Mouse (Mus musculus): Measurements from ENCODE around the gene Eqtn.
A peak's percentile ranks its signal among the peaks of the same experiment; 100 is the strongest.

Eqtn gene

GRCm38 (mm10) chr4:94928743-94929142, at the start of gene Eqtn:
Eqtn (minus strand) TSS chr4:94928843.
- no peak for DNase-seq

GRCm38 (mm10) chr4:94973321-94973720, 44.7 kb upstream of the Eqtn start:
- no peak for DNase-seq

DNA sequence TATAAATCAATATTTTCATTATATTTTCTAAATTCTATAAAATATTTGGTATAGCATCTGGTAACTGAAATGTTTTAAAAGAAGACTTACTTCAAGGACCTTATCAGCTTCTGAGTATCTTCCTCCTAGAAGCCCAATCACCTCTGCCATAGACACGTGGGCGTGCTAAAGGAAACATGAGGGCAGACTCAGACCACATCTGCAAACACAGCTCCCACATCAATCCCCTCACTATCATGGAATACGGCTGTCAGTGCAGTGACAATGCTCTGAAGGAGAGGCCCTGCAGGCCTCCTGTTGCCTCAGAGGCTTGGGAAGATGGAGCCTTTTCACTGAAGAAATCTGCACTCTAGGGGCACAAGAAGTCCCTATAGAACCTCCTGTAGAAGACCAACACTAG, 24.1 kb upstream of the Eqtn start:
- no peak for DNase-seq

DNA sequence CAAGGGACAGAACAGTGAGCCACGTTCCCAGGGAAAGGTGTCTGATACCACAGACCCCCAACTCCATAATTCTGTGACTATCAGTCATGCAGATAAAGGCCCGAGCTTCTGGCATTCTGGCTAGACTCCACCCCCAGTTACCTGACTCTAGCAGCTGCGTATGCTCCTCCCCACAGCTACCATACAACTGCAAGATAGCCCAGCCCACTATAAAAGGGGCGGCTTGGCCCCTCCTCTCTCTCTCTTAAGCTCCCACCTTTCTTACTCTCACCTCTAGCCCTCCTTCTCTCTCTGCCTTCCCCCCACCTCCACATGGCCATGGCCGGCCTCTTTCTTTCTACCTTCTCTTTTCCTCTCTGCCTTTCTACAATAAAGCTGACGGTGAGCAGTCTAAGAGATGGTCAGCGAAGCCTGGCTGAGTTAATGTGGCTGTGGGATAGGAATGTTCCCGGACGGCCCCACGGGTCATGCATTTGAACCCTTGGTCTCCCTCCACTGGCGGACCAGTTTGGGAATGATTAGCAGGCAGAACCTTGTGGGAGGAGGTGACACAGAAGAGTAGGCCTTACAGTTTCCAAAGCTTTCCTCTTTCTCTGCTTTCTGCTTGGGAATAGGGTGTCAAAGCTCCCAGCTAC, 12.7 kb upstream of the Eqtn start:
- peak; percentile 67 to 83 for DNase-seq

- no peak for DNase-seq
Observed at GRCm38 (mm10) chr4:94901780-94902179, 26.9 kb downstream of the Eqtn start.

DNA sequence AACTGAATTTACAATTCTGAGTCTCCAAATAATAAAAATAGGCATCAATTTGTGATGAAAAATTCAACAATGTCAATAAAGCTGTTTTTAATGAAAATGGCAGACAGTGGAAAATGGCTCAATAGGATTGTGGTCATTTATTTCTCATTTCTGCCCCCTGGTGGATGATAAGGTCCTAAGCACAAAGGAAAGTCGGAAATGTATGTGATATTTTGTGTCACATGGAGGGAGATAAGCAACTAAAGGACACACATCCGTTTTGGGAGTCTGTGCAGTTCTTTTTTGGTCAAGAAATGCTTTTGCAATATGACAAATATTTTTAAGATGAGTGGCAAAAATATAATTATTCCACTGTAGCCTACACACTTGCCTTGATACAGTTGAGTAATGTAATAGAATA, 27.9 kb downstream of the Eqtn start:
- DNase-seq: peak in 1 of 2 experiments; percentile 25

Measured in kidney, postnatal 25 days (tissue).